Mouse (Mus musculus) embryonic facial prominence, embryonic 11.5 days (tissue): ENCODE measurements around the gene Ccng1. TPM values are rescaled to one million over a fixed set of nuclear protein-coding genes. Genes with fewer than 3 reads are reported as not detected.

Experiments used
- ATAC-seq: fragments of 200-750 bp; cut with Nextera tagmentation; replicated peaks from 2 replicates; pipeline ENCODE4 v1.8.0; 2017; ENCODE audit warnings: low read depth; ENCODE audit not compliant: insufficient number of reproducible peaks, low FRiP score, low TSS enrichment
- DNase-seq: peaks from one replicate; pipeline ENCODE4 v3.0.0-alpha.2; 2015; ENCODE audit warnings: low spot score
- H3K27ac ChIP-seq: fragments of 300-500 bp; sonication (generic); replicated peaks from 2 replicates; pipeline ENCODE4 v1.5.1; 2014; ENCODE audit warnings: mild to moderate bottlenecking, low read depth, low read length, control low read depth
- H3K27me3 ChIP-seq: fragments of 300-500 bp; sonication (generic); 2 replicates; pipeline ENCODE4 v1.6.1; 2014; ENCODE audit warnings: mild to moderate bottlenecking, low read length, moderate library complexity, mixed read lengths; ENCODE audit not compliant: control insufficient read depth, insufficient read depth
- H3K36me3 ChIP-seq: fragments of 300-500 bp; sonication (generic); replicated peaks from 2 replicates; pipeline ENCODE4 v1.6.1; 2014; ENCODE audit warnings: low read depth, mild to moderate bottlenecking, low read length, moderate library complexity, mixed read lengths; ENCODE audit not compliant: control insufficient read depth, insufficient read depth
- H3K4me1 ChIP-seq: fragments of 300-500 bp; sonication (generic); 2 replicates; pipeline ENCODE4 v1.6.1; 2014; ENCODE audit warnings: low read length, mixed read lengths; ENCODE audit not compliant: control insufficient read depth, insufficient read depth
- H3K4me2 ChIP-seq: fragments of 300-500 bp; sonication (generic); 2 replicates; pipeline ENCODE4 v1.6.1; 2014; ENCODE audit warnings: low read depth, mild to moderate bottlenecking, control low read depth, low read length, moderate library complexity
- H3K4me3 ChIP-seq: fragments of 300-500 bp; sonication (generic); 2 replicates; pipeline ENCODE4 v1.5.1; 2014; ENCODE audit warnings: low read depth, low read length, control low read depth
- H3K9ac ChIP-seq: fragments of 300-500 bp; sonication (generic); replicated peaks from 2 replicates; pipeline ENCODE4 v1.6.1; 2014; ENCODE audit warnings: mild to moderate bottlenecking, control low read depth, low read length
- H3K9me3 ChIP-seq: fragments of 300-500 bp; sonication (generic); replicated peaks from 2 replicates; pipeline ENCODE4 v1.6.1; 2016; ENCODE audit warnings: mild to moderate bottlenecking, low read length, inconsistent platforms, mixed read lengths; ENCODE audit not compliant: control insufficient read depth
- WGBS: fragments of 180-500 bp; shearing (Covaris S2); extraction: QIAGEN DNeasy Blood & Tissue Kit; methylation state at CpG from one replicate; pipeline ENCODE4 v1.1.7; 2014; 5-methylcytosine and 5-hydroxymethylcytosine counted together
- polyA plus RNA-seq: library from polyadenylated mRNA; unstranded; fragments of >200 nt; fragmentation: Nextera tagmentation; extraction: Ambion mirVana; gene quantifications from 2 replicates; pipeline ENCODE4 v1.2.1, GENCODE M21; 2014

The Ccng1 gene
- polyA plus RNA-seq, 1 experiment from 2014 or later = 47.0 TPM

GRCm38 (mm10) chr11:40764690-40765089 is 9.6 kb upstream of the Ccng1 start:
- H3K4me3 ChIP-seq = no peak overlapping the region
- no peaks in the 10 kb centered on the region for H3K4me1 ChIP-seq
- DNase-seq (no peak), ATAC-seq (no peak)
- no peak overlapping the region for H3K4me2 ChIP-seq
- no peak overlapping the region for H3K9ac ChIP-seq
- WGBS = 83% methylated on average over 4 of the region's 4 CpGs
- H3K27ac ChIP-seq = no peak overlapping the region
- H3K27me3 ChIP-seq = no peaks in the 10 kb centered on the region
- H3K9me3 ChIP-seq = no peaks in the 10 kb centered on the region
- no peaks in the 10 kb centered on the region for H3K36me3 ChIP-seq

GRCm38 (mm10) chr11:40763395-40763794 is 8.3 kb upstream of the Ccng1 start:
- Histone ChIP-seq H3K27me3 (no peaks in the 10 kb centered on the region), H3K4me2 (no peak overlapping the region), H3K9me3 (no peaks in the 10 kb centered on the region), H3K27ac (no peak overlapping the region), H3K4me1 (no peaks in the 10 kb centered on the region), H3K36me3 (no peaks in the 10 kb centered on the region), H3K4me3 (no peak overlapping the region), H3K9ac (no peak overlapping the region)
- peak; percentile 29 for DNase-seq
- 22% methylated on average over 2 of the region's 2 CpGs for WGBS
- no peak for ATAC-seq

- ATAC-seq (no peak), DNase-seq (no peak)
- H3K27ac ChIP-seq = no peak overlapping the region
- H3K36me3 ChIP-seq = no peaks in the 10 kb centered on the region
- H3K4me3 ChIP-seq = no peak overlapping the region
- 80% methylated on average over 8 of the region's 8 CpGs for WGBS
- H3K9ac ChIP-seq = no peak overlapping the region
- no peaks in the 10 kb centered on the region for H3K27me3 ChIP-seq
- no peak overlapping the region for H3K4me2 ChIP-seq
- H3K4me1 ChIP-seq = no peaks in the 10 kb centered on the region
- H3K9me3 ChIP-seq = no peaks in the 10 kb centered on the region
Observed at GRCm38 (mm10) chr11:40759896-40760295, 4.8 kb upstream of the Ccng1 start.

DNA sequence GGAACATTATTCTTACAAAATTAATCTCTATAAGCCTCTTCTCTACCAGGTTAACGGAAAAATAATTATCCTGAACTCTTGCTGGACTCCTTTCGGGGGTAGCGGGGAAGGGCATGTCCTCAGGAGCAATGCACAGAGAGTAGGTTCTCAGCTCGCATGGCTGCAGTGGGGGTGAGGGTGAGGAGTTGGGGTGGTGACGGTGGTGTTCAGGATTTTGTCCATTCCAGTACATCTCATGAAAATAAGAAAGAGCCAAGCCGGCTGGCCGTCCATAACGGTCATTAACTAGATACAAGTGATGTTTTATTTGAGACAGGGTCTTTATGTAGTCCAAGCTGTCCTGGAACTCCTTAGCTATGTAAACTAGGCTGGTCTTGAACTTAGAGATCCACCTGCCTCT is 857 bp upstream of the Ccng1 start:
- no peak overlapping the region for H3K27ac ChIP-seq
- no peak overlapping the region for H3K4me2 ChIP-seq
- no peak overlapping the region for H3K9ac ChIP-seq
- no peaks in the 10 kb centered on the region for H3K27me3 ChIP-seq
- no peaks in the 10 kb centered on the region for H3K36me3 ChIP-seq
- H3K9me3 ChIP-seq = no peaks in the 10 kb centered on the region
- H3K4me3 ChIP-seq = no peak overlapping the region
- WGBS = 89% methylated on average over 8 of the region's 8 CpGs
- no peak for ATAC-seq
- no peak for DNase-seq
- no peaks in the 10 kb centered on the region for H3K4me1 ChIP-seq

DNA sequence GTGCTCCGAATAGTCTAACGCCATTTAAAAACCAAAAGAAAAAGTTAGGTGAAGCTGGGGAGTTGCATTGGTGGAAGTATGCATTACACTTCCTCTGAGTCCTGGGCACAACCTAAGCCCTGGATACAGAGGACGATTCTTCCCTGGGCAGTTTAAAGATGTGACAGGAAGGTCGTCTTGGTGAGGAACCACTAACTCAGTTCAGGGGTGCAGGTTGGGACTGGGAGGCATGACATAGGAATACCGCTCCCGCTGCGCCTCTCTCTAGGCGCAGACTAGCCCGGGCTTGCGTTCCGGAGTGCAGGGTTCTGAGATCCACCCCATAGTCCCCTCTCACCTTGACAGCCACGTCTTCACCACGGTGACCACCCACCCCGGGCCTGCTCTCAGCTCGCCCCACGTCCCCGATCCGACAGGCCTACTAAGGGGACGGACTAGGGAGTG is 425 bp downstream of the Ccng1 start:
- no peaks in the 10 kb centered on the region for H3K36me3 ChIP-seq
- peak overlapping the region; percentile 77 for H3K9ac ChIP-seq
- WGBS = 3% methylated on average over 19 of the region's 19 CpGs
- H3K27ac ChIP-seq = no peak overlapping the region
- peak; percentile 15 for DNase-seq
- H3K4me2 ChIP-seq = peak overlapping the region; percentile 85
- peak; percentile 90 for ATAC-seq
- no peaks in the 10 kb centered on the region for H3K27me3 ChIP-seq
- H3K4me1 ChIP-seq = no peaks in the 10 kb centered on the region
- H3K4me3 ChIP-seq = peak overlapping the region; percentile 73
- no peaks in the 10 kb centered on the region for H3K9me3 ChIP-seq

DNA sequence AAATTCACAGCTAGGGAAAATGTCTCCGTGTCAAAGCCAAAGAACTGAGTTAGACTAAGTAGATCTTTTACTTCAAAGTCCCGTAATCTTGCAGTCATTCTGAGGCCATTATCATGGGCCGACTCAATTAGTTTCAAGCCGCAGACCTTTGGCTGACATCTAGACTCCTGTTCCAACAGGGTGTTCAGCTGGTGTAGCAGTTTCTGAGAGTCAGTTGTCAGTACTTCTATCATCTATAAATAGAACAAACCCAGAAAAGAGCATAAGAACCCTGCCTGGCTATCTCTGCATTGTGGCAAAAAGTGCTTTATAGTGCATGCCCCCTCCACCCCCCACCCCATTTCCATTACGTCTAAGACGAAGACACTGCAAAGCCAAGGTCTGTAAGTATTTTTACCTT is 1.3 kb downstream of the Ccng1 start:
- no peaks in the 10 kb centered on the region for H3K27me3 ChIP-seq
- DNase-seq (no peak), ATAC-seq (no peak)
- no peaks in the 10 kb centered on the region for H3K4me1 ChIP-seq
- WGBS = 72% methylated on average over 6 of the region's 6 CpGs
- no peaks in the 10 kb centered on the region for H3K36me3 ChIP-seq
- no peak overlapping the region for H3K9ac ChIP-seq
- H3K4me3 ChIP-seq = no peak overlapping the region
- H3K27ac ChIP-seq = no peak overlapping the region
- no peak overlapping the region for H3K4me2 ChIP-seq
- H3K9me3 ChIP-seq = no peaks in the 10 kb centered on the region

DNA sequence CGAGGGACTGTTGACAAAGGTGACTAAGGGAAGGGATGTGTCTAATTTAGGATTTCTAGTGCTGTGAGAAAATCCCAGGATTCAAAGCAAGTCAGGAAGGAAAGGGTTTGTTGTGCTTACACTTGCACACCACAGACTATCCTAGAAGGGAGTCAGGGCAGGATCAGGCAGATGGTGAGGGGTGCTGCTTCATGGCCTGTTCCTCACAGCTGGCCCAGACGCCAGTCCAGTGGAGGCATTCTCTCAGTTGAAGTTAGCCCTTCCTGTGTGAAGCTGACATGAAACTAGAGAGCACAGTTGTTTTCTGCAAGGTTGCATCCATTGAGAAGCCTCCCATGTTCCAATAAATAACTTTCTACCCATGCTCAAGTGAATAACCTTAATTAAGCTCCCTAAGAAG is 7.4 kb downstream of the Ccng1 start:
- 67% methylated on average over 2 of the region's 2 CpGs for WGBS
- ATAC-seq (no peak), DNase-seq (no peak)
- Histone ChIP-seq H3K4me2 (no peak overlapping the region), H3K27ac (no peak overlapping the region), H3K9me3 (no peaks in the 10 kb centered on the region), H3K36me3 (no peaks in the 10 kb centered on the region), H3K4me1 (no peaks in the 10 kb centered on the region), H3K9ac (no peak overlapping the region), H3K4me3 (no peak overlapping the region), H3K27me3 (no peaks in the 10 kb centered on the region)

GRCm38 (mm10) chr11:40746361-40746760 is 8.8 kb downstream of the Ccng1 start:
- Histone ChIP-seq H3K4me3 (no peak overlapping the region), H3K4me2 (no peak overlapping the region), H3K9me3 (no peaks in the 10 kb centered on the region), H3K4me1 (no peaks in the 10 kb centered on the region), H3K36me3 (no peaks in the 10 kb centered on the region), H3K27me3 (no peaks in the 10 kb centered on the region), H3K27ac (no peak overlapping the region), H3K9ac (no peak overlapping the region)
- no peak for DNase-seq
- WGBS = 87% methylated on average over 12 of the region's 12 CpGs
- no peak for ATAC-seq
